Mouse (Mus musculus): ENCODE results near the gene Ypel5.

Gene Ypel5

GRCm38 (mm10) chr17:72844949-72845490 is 8.8 kb downstream of the Ypel5 start:
- no peak for DNase-seq

GRCm38 (mm10) chr17:72845521-72845920 is 9.3 kb downstream of the Ypel5 start:
- DNase-seq, result no peak

- DNase-seq, result no peak
Measured at GRCm38 (mm10) chr17:72855298-72855697, 19.0 kb downstream of the Ypel5 start.

- peak in 1 of 2 experiments; percentile 71 for DNase-seq
Measured at GRCm38 (mm10) chr17:72857677-72858633, 21.7 kb downstream of the Ypel5 start.

- DNase-seq, result no peak
Measured at GRCm38 (mm10) chr17:72863226-72863625, 27.0 kb downstream of the Ypel5 start.

GRCm38 (mm10) chr17:72866624-72867245 is 30.5 kb downstream of the Ypel5 start:
- DNase-seq, result no peak

GRCm38 (mm10) chr17:72868181-72868580 is 31.9 kb downstream of the Ypel5 start:
- no peak for DNase-seq

GRCm38 (mm10) chr17:72878979-72879378 is 42.7 kb downstream of the Ypel5 start:
- no peak for DNase-seq

- DNase-seq, result no peak
Measured at GRCm38 (mm10) chr17:72880156-72880555, 43.9 kb downstream of the Ypel5 start.

GRCm38 (mm10) chr17:72881051-72881450 is 44.8 kb downstream of the Ypel5 start:
- DNase-seq, result no peak

- no peak for DNase-seq
Measured at GRCm38 (mm10) chr17:72881804-72882203, 45.6 kb downstream of the Ypel5 start.

GRCm38 (mm10) chr17:72889556-72890397 is 53.5 kb downstream of the Ypel5 start:
- DNase-seq, result peak in 1 of 2 experiments; percentile 76

GRCm38 (mm10) chr17:72890398-72890898 is 54.2 kb downstream of the Ypel5 start:
- no peak for DNase-seq

GRCm38 (mm10) chr17:72891556-72891955 is 55.3 kb downstream of the Ypel5 start:
- DNase-seq, result no peak

GRCm38 (mm10) chr17:72895506-72895905 is 59.3 kb downstream of the Ypel5 start:
- DNase-seq, result no peak

GRCm38 (mm10) chr17:72897076-72897475 is 60.8 kb downstream of the Ypel5 start:
- no peak for DNase-seq

GRCm38 (mm10) chr17:72897961-72898360 is 61.7 kb downstream of the Ypel5 start:
- DNase-seq, result no peak

GRCm38 (mm10) chr17:72898775-72899174 is 62.5 kb downstream of the Ypel5 start:
- DNase-seq, result peak in 1 of 2 experiments; percentile 3

Data from lung, postnatal 4 days (tissue).